Mouse (Mus musculus): ENCODE measurements around the gene Sp2. TPM values are rescaled to one million over a fixed set of nuclear protein-coding genes. Genes with fewer than 3 reads are reported as not detected.

Sp2 gene
- polyA plus RNA-seq (2015; fragmentation: Nextera tagmentation; extraction: Ambion mirVana), result 16.8 and 17.9 TPM in 2 replicates

DNA sequence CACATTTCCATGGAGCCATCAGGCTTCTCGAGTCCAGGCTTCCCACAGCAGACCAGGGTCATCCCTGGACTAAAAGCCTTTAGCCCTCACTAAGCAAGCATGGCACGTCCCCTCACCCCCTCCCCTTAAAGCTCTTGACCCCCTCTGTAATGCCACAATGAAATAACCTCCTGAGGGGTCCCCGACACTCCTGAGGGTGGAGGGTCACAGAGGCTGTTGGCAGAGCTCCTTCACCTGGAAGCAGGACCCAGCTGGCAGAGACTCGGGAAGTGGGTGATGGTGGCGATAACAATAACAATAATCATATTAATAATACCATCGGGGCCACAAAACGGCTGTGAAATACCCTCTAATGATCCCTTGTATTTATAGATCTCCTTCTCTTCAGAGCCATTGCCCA is at the start of gene Sp2:
TSS of gene Sp2 (minus strand) at position 101 of the 400 bp plus-strand sequence.
- Histone ChIP-seq H3K27me3 (peaks cover 19% of the 10 kb centered on the region), H3K36me3 (no peaks in the 10 kb centered on the region), H3K4me1 (peaks cover 18% of the 10 kb centered on the region), H3K27ac (replicated peaks) (no peak within 1 kb of the TSS), H3K9ac (no peak within 1 kb of the TSS), H3K9me3 (replicated peaks) (no peaks in the 10 kb centered on the region), H3K4me3 (replicated peaks) (no peak within 1 kb of the TSS), H3K4me2 (replicated peaks) (0 out of 2 replicates have a peak within 1 kb of the TSS, but pooled peaks have one; percentile 15)
- WGBS, result 76% methylated on average over 7 of the region's 7 CpGs
- no peak for ATAC-seq (ENCODE audit: insufficient number of reproducible peaks, low FRiP score, low TSS enrichment, low read depth)

GRCm38 (mm10) chr11:97032499-97032898 is 49.7 kb upstream of the Sp2 start:
- WGBS, result 93% methylated on average over 4 of the region's 4 CpGs
- no peaks in the 10 kb centered on the region for H3K36me3 ChIP-seq
- H3K27ac ChIP-seq (replicated peaks), result no peak overlapping the region
- H3K9ac ChIP-seq, result no peak overlapping the region
- H3K4me2 ChIP-seq (replicated peaks), result no peak overlapping the region
- no peak for ATAC-seq (ENCODE audit: insufficient number of reproducible peaks, low FRiP score, low TSS enrichment, low read depth)
- H3K4me1 ChIP-seq, result peaks cover 16% of the 10 kb centered on the region
- no peak overlapping the region for H3K4me3 ChIP-seq (replicated peaks)
- H3K9me3 ChIP-seq (replicated peaks), result no peaks in the 10 kb centered on the region
- H3K27me3 ChIP-seq, result no peaks in the 10 kb centered on the region

GRCm38 (mm10) chr11:97031977-97032376 is 49.2 kb upstream of the Sp2 start:
- ATAC-seq (ENCODE audit: insufficient number of reproducible peaks, low FRiP score, low TSS enrichment, low read depth), result no peak
- Histone ChIP-seq H3K27me3 (no peaks in the 10 kb centered on the region), H3K36me3 (no peaks in the 10 kb centered on the region), H3K4me3 (replicated peaks) (no peak overlapping the region), H3K27ac (replicated peaks) (no peak overlapping the region), H3K4me1 (peaks cover 16% of the 10 kb centered on the region), H3K4me2 (replicated peaks) (no peak overlapping the region), H3K9ac (no peak overlapping the region), H3K9me3 (replicated peaks) (no peaks in the 10 kb centered on the region)
- 81% methylated on average over 12 of the region's 12 CpGs for WGBS

DNA sequence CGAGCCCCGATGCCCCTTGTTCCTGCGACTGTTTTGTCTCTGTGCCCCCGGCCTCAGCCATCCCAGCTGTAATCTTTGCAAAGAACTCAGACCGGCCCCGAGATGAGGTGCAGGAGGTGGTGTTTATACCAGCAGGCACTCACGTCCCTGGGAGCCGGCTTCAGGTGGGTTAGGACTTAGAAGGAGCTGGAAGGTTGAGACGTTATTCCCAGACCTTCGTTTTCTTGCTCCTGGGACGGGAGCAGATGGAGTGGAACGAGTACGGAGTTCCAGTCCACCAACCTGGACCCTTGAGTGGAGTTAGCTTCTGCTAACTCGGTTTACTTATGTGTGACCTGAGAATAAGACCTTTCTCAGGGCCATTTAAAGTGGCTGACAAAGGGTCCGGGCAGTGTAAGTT is 47.7 kb upstream of the Sp2 start:
- Histone ChIP-seq H3K4me2 (replicated peaks) (peak overlapping the region; percentile 86), H3K9ac (peak overlapping the region; percentile 80), H3K27ac (replicated peaks) (peak overlapping the region; percentile 86; the same call in 1 of the 2 replicates), H3K4me1 (peaks cover 25% of the 10 kb centered on the region), H3K36me3 (no peaks in the 10 kb centered on the region), H3K9me3 (replicated peaks) (no peaks in the 10 kb centered on the region), H3K4me3 (replicated peaks) (peak overlapping the region; percentile 72), H3K27me3 (no peaks in the 10 kb centered on the region)
- 17% methylated on average over 15 of the region's 15 CpGs for WGBS
- ATAC-seq (ENCODE audit: insufficient number of reproducible peaks, low FRiP score, low TSS enrichment, low read depth), result no peak

GRCm38 (mm10) chr11:97029686-97030417 is 47.1 kb upstream of the Sp2 start, which contains the start of gene Scrn2:
Scrn2 (plus strand) TSS chr11:97029938.
- Histone ChIP-seq H3K4me3 (replicated peaks) (peak within 1 kb of the TSS; percentile 72), H3K9ac (peak within 1 kb of the TSS; percentile 80), H3K9me3 (replicated peaks) (no peaks in the 10 kb centered on the region), H3K4me2 (replicated peaks) (peak within 1 kb of the TSS; percentile 86), H3K4me1 (peaks cover 29% of the 10 kb centered on the region), H3K27ac (replicated peaks) (peak within 1 kb of the TSS; percentile 86), H3K27me3 (peaks cover 3% of the 10 kb centered on the region), H3K36me3 (no peaks in the 10 kb centered on the region)
- WGBS, result under 1% methylated on average over 25 of the region's 25 CpGs
- ATAC-seq (ENCODE audit: insufficient number of reproducible peaks, low FRiP score, low TSS enrichment, low read depth), result peak; percentile 79

GRCm38 (mm10) chr11:97025721-97026344 is 43.1 kb upstream of the Sp2 start:
- peak; percentile 41 for ATAC-seq (ENCODE audit: insufficient number of reproducible peaks, low FRiP score, low TSS enrichment, low read depth)
- Histone ChIP-seq H3K4me2 (replicated peaks) (peak overlapping the region; percentile 57), H3K4me1 (peaks cover 43% of the 10 kb centered on the region), H3K27me3 (peaks cover 44% of the 10 kb centered on the region), H3K9me3 (replicated peaks) (no peaks in the 10 kb centered on the region), H3K36me3 (no peaks in the 10 kb centered on the region), H3K27ac (replicated peaks) (peak overlapping the region; percentile 80), H3K9ac (peak overlapping the region; percentile 12; the same call in 1 of the 2 replicates), H3K4me3 (replicated peaks) (peak overlapping the region; percentile 36)
- 1% methylated on average over 17 of the region's 17 CpGs for whole genome bisulfite sequencing

- no peak overlapping the region for H3K4me2 ChIP-seq (replicated peaks)
- H3K36me3 ChIP-seq, result no peaks in the 10 kb centered on the region
- H3K27ac ChIP-seq (replicated peaks), result no peak overlapping the region
- H3K27me3 ChIP-seq, result peaks cover 52% of the 10 kb centered on the region
- H3K9me3 ChIP-seq (replicated peaks), result no peaks in the 10 kb centered on the region
- peaks cover 35% of the 10 kb centered on the region for H3K4me1 ChIP-seq
- H3K4me3 ChIP-seq (replicated peaks), result no peak overlapping the region
- ATAC-seq (ENCODE audit: insufficient number of reproducible peaks, low FRiP score, low TSS enrichment, low read depth), result no peak
- WGBS, result 31% methylated on average over 10 of the region's 10 CpGs
- H3K9ac ChIP-seq, result no peak overlapping the region
These were observed 42.2 kb upstream of the Sp2 start for GRCm38 (mm10) chr11:97024977-97025376.

GRCm38 (mm10) chr11:97021873-97022484 is 39.2 kb upstream of the Sp2 start:
- Histone ChIP-seq H3K4me1 (peaks cover 56% of the 10 kb centered on the region), H3K9ac (peak overlapping the region; percentile 44; the same call in 1 of the 2 replicates)
- WGBS, result under 1% methylated on average over 50 of the region's 50 CpGs

DNA sequence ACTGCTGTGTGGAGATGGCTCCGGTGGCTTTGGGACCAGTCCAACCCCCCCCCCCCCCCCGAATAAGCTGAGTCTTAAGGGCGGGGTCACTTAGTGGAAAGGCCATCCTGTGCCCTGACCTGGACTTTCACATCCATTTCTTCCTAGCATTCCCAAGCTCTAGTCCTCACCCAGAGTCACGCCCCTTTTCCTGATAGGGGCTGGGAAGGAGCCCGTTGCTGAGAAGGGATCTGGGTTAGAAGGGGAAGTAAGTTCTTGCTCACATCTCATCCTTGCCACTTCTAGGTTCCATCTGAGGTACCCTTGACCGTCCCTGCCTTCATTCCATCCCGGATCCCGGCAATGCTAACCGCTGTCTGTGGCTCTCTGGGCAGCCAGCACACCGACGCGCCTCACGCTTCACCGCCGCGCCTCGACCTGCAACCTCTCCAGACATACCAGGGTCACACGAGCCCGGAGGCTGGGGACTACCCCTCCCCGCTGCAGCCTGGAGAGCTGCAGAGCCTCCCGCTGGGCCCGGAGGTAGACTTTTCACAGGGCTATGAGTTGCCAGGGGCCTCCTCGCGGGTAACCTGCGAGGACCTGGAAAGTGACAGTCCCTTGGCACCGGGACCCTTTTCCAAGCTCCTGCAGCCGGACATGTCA is 38.5 kb upstream of the Sp2 start:
- Histone ChIP-seq H3K9ac (peak overlapping the region; percentile 44), H3K4me1 (peaks cover 55% of the 10 kb centered on the region), H3K27ac (replicated peaks) (no peak overlapping the region), H3K4me2 (replicated peaks) (peak overlapping the region; percentile 93), H3K27me3 (peaks cover 83% of the 10 kb centered on the region), H3K9me3 (replicated peaks) (no peaks in the 10 kb centered on the region), H3K4me3 (replicated peaks) (peak overlapping the region; percentile 56), H3K36me3 (no peaks in the 10 kb centered on the region)
- no peak for ATAC-seq (ENCODE audit: insufficient number of reproducible peaks, low FRiP score, low TSS enrichment, low read depth)
- WGBS, result 4% methylated on average over 27 of the region's 27 CpGs

More at GRCm38 (mm10) chr11:97021873-97022484, 39.2 kb upstream of the Sp2 start:
- Histone ChIP-seq H3K4me2 (replicated peaks) (peak overlapping the region; percentile 93), H3K36me3 (no peaks in the 10 kb centered on the region), H3K27ac (replicated peaks) (no peak overlapping the region), H3K4me3 (replicated peaks) (peak overlapping the region; percentile 56), H3K27me3 (peaks cover 76% of the 10 kb centered on the region), H3K9me3 (replicated peaks) (no peaks in the 10 kb centered on the region)
- peak; percentile 27; the same call in 1 of the 2 replicates for ATAC-seq (ENCODE audit: insufficient number of reproducible peaks, low FRiP score, low TSS enrichment, low read depth)

- 5% methylated on average over 13 of the region's 13 CpGs for WGBS
These were observed 36.6 kb upstream of the Sp2 start for GRCm38 (mm10) chr11:97019345-97019708.

More at GRCm38 (mm10) chr11:97019345-97019708, 36.6 kb upstream of the Sp2 start:
- Histone ChIP-seq H3K27ac (replicated peaks) (0 out of 2 replicates have a peak overlapping the region, but pooled peaks have one; percentile 51), H3K36me3 (no peaks in the 10 kb centered on the region), H3K9ac (no peak overlapping the region), H3K4me1 (peaks cover 41% of the 10 kb centered on the region), H3K9me3 (replicated peaks) (no peaks in the 10 kb centered on the region), H3K27me3 (peaks cover 90% of the 10 kb centered on the region), H3K4me2 (replicated peaks) (peak overlapping the region; percentile 55), H3K4me3 (replicated peaks) (peak overlapping the region; percentile 42)
- no peak for ATAC-seq (ENCODE audit: insufficient number of reproducible peaks, low FRiP score, low TSS enrichment, low read depth)
